Mouse (Mus musculus): Measurements from ENCODE around the gene Olfr420. TPM values are rescaled to one million over a fixed set of nuclear protein-coding genes. Genes with fewer than 3 reads are reported as not detected.

Olfr420 gene
- not detected in 2 replicates for total RNA-seq (2017)

GRCm38 (mm10) chr1:174155333-174155732 is at the start of gene Olfr420:
Gene Olfr420, plus strand, starts transcription at chr1:174155633.
- ATAC-seq (replicated peaks in 1 of 2; ENCODE audit: insufficient read depth in 1 of 2, low FRiP score in 2 of 2, low TSS enrichment in 1 of 2, low read depth in 1 of 2, poor library complexity in 2 of 2, severe bottlenecking in 2 of 2), result no peak

GRCm38 (mm10) chr1:174121062-174121461 is 34.4 kb upstream of the Olfr420 start, which contains the start of gene Olfr231:
Gene Olfr231, minus strand, starts transcription at chr1:174121162.
- no peak for ATAC-seq (replicated peaks in 1 of 2; ENCODE audit: insufficient read depth in 1 of 2, low FRiP score in 2 of 2, low TSS enrichment in 1 of 2, low read depth in 1 of 2, poor library complexity in 2 of 2, severe bottlenecking in 2 of 2)

GRCm38 (mm10) chr1:174131217-174131616 is 24.2 kb upstream of the Olfr420 start, which contains the start of gene Olfr424:
Gene Olfr424, plus strand, starts transcription at chr1:174131517.
- ATAC-seq (replicated peaks in 1 of 2; ENCODE audit: insufficient read depth in 1 of 2, low FRiP score in 2 of 2, low TSS enrichment in 1 of 2, low read depth in 1 of 2, poor library complexity in 2 of 2, severe bottlenecking in 2 of 2), result no peak

GRCm38 (mm10) chr1:174131999-174132398 is 23.4 kb upstream of the Olfr420 start:
- no peak for ATAC-seq (replicated peaks in 1 of 2; ENCODE audit: insufficient read depth in 1 of 2, low FRiP score in 2 of 2, low TSS enrichment in 1 of 2, low read depth in 1 of 2, poor library complexity in 2 of 2, severe bottlenecking in 2 of 2)

GRCm38 (mm10) chr1:174141384-174141783 is 14.0 kb upstream of the Olfr420 start:
- peak; percentile 48 to 67; a peak in 3 of 4 replicates for ATAC-seq (replicated peaks in 1 of 2; ENCODE audit: insufficient read depth in 1 of 2, low FRiP score in 2 of 2, low TSS enrichment in 1 of 2, low read depth in 1 of 2, poor library complexity in 2 of 2, severe bottlenecking in 2 of 2)

- no peak for ATAC-seq (replicated peaks in 1 of 2; ENCODE audit: insufficient read depth in 1 of 2, low FRiP score in 2 of 2, low TSS enrichment in 1 of 2, low read depth in 1 of 2, poor library complexity in 2 of 2, severe bottlenecking in 2 of 2)
These were observed 8.7 kb upstream of the Olfr420 start for GRCm38 (mm10) chr1:174146696-174147095.

- ATAC-seq (replicated peaks in 1 of 2; ENCODE audit: insufficient read depth in 1 of 2, low FRiP score in 2 of 2, low TSS enrichment in 1 of 2, low read depth in 1 of 2, poor library complexity in 2 of 2, severe bottlenecking in 2 of 2), result no peak
These were observed 6.1 kb upstream of the Olfr420 start for GRCm38 (mm10) chr1:174149289-174149688.

- no peak for ATAC-seq (replicated peaks in 1 of 2; ENCODE audit: insufficient read depth in 1 of 2, low FRiP score in 2 of 2, low TSS enrichment in 1 of 2, low read depth in 1 of 2, poor library complexity in 2 of 2, severe bottlenecking in 2 of 2)
These were observed 2.2 kb downstream of the Olfr420 start for GRCm38 (mm10) chr1:174157622-174158021.

- ATAC-seq (replicated peaks in 1 of 2; ENCODE audit: insufficient read depth in 1 of 2, low FRiP score in 2 of 2, low TSS enrichment in 1 of 2, low read depth in 1 of 2, poor library complexity in 2 of 2, severe bottlenecking in 2 of 2), result no peak
These were observed 3.1 kb downstream of the Olfr420 start for GRCm38 (mm10) chr1:174158512-174158911.

GRCm38 (mm10) chr1:174159095-174159494 is 3.7 kb downstream of the Olfr420 start:
- peak; percentile 93 to 99 for ATAC-seq (replicated peaks in 1 of 2; ENCODE audit: insufficient read depth in 1 of 2, low FRiP score in 2 of 2, low TSS enrichment in 1 of 2, low read depth in 1 of 2, poor library complexity in 2 of 2, severe bottlenecking in 2 of 2)

GRCm38 (mm10) chr1:174169024-174169423 is 13.6 kb downstream of the Olfr420 start:
- ATAC-seq (replicated peaks in 1 of 2; ENCODE audit: insufficient read depth in 1 of 2, low FRiP score in 2 of 2, low TSS enrichment in 1 of 2, low read depth in 1 of 2, poor library complexity in 2 of 2, severe bottlenecking in 2 of 2), result peak in 1 of 2 experiments; percentile 25; a peak in 1 of 4 replicates

- ATAC-seq (replicated peaks in 1 of 2; ENCODE audit: insufficient read depth in 1 of 2, low FRiP score in 2 of 2, low TSS enrichment in 1 of 2, low read depth in 1 of 2, poor library complexity in 2 of 2, severe bottlenecking in 2 of 2), result no peak
These were observed 15.5 kb downstream of the Olfr420 start for GRCm38 (mm10) chr1:174170706-174171501.

- peak; percentile 59 to 83; a peak in 3 of 4 replicates for ATAC-seq (replicated peaks in 1 of 2; ENCODE audit: insufficient read depth in 1 of 2, low FRiP score in 2 of 2, low TSS enrichment in 1 of 2, low read depth in 1 of 2, poor library complexity in 2 of 2, severe bottlenecking in 2 of 2)
These were observed 16.1 kb downstream of the Olfr420 start for GRCm38 (mm10) chr1:174171537-174171936.

- ATAC-seq (replicated peaks in 1 of 2; ENCODE audit: insufficient read depth in 1 of 2, low FRiP score in 2 of 2, low TSS enrichment in 1 of 2, low read depth in 1 of 2, poor library complexity in 2 of 2, severe bottlenecking in 2 of 2), result peak; percentile 87 to 88
These were observed 17.2 kb downstream of the Olfr420 start, which contains the start of gene Spta1 for GRCm38 (mm10) chr1:174172605-174173004. Gene Spta1, plus strand, starts transcription at chr1:174172776.

GRCm38 (mm10) chr1:174204699-174205098 is 49.3 kb downstream of the Olfr420 start:
- no peak; a peak in 1 of 4 replicates for ATAC-seq (replicated peaks in 1 of 2; ENCODE audit: insufficient read depth in 1 of 2, low FRiP score in 2 of 2, low TSS enrichment in 1 of 2, low read depth in 1 of 2, poor library complexity in 2 of 2, severe bottlenecking in 2 of 2)
